Mouse (Mus musculus): Measurements from ENCODE around the gene Tex14. TPM values are rescaled to one million over a fixed set of nuclear protein-coding genes. Genes with fewer than 3 reads are reported as not detected.
A peak's percentile ranks its signal among the peaks of the same experiment; 100 is the strongest.

The Tex14 gene
- total and polyA plus RNA-seq, 2 experiments from 2014 or later = 0.73 to 3.4 TPM

DNA sequence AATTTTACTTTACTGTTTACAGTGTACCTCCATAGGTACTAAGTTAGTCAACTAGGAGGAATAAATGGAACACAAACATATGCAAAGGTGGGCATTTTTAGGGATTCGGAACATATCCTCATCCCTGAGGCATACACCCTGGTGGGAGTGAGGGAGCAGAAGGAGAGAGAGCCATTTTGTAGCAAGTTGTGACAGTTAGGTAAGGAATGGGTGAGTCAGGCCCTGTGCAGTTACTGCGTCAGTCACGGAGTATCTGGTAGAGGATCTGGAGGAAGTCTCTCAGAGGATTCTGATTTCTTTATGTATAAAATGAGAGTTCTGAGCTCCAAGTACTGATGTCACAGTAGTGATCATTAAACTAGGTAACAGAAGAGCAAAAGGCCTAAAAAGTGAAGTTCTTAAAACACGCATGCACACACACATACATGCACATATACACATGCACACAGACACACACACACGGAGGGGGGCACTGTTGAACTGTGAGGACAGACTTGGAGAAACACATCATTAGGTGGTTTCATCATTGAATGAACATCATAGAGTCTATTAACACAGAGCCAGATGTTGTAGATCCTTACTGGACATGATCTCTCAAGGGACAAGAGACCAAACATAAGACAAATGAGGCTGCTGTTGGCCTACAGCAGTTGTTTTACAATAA is 182.5 kb downstream of the Tex14 start:
- 92% methylated on average over 5 of the region's 5 CpGs for WGBS

DNA sequence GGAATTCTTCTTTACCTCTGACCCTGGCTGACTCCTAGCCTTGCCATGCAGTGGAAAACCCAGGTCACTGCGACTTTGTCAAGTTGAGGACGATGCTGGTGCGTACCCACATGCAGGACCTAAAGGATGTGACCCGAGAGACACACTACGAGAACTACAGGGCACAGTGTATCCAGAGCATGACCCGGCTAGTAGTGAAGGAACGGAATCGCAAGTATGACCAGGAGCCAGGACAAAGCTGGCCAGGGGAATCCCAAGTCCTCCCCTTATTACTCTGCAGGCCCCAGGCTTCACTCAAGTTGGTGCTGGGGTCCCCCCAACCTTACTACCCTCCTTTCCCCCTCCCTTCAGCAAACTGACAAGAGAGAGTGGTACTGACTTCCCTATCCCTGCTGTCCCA is 184.7 kb downstream of the Tex14 start:
- DNase-seq (ENCODE audit: low spot score) (no peak), ATAC-seq (no peak)
- Histone ChIP-seq H3K9ac (replicated peaks; ENCODE audit: low read length) (peak overlapping the region; percentile 82; the same call in 1 of the 2 replicates), H3K4me1 (ENCODE audit: insufficient read depth, low read length) (peaks cover 17% of the 10 kb centered on the region), H3K4me3 (ENCODE audit: low read length) (no peak overlapping the region), H3K27me3 (ENCODE audit: insufficient read depth, low read length) (no peaks in the 10 kb centered on the region), H3K4me2 (ENCODE audit: low read depth, low read length) (no peak overlapping the region), H3K27ac (no peak overlapping the region), H3K9me3 (ENCODE audit: low read length) (no peaks in the 10 kb centered on the region), H3K36me3 (ENCODE audit: insufficient read depth, low read length) (no peaks in the 10 kb centered on the region)
- 86% methylated on average over 8 of the region's 8 CpGs for WGBS
- no peak for TF ChIP-seq CTCF (IDR thresholded peaks at IDR 0.05; ENCODE audit: low read depth)

More for the DNA sequence above, 182.5 kb downstream of the Tex14 start:
- Histone ChIP-seq H3K4me1 (ENCODE audit: insufficient read depth, low read length) (peaks cover 11% of the 10 kb centered on the region), H3K27ac (no peak overlapping the region), H3K9ac (replicated peaks; ENCODE audit: low read length) (no peak overlapping the region), H3K4me2 (ENCODE audit: low read depth, low read length) (no peak overlapping the region), H3K27me3 (ENCODE audit: insufficient read depth, low read length) (no peaks in the 10 kb centered on the region), H3K9me3 (ENCODE audit: low read length) (no peaks in the 10 kb centered on the region), H3K4me3 (ENCODE audit: low read length) (no peak overlapping the region), H3K36me3 (ENCODE audit: insufficient read depth, low read length) (no peaks in the 10 kb centered on the region)
- ATAC-seq (no peak), DNase-seq (ENCODE audit: low spot score) (no peak)
- no peak for TF ChIP-seq CTCF (IDR thresholded peaks at IDR 0.05; ENCODE audit: low read depth)

DNA sequence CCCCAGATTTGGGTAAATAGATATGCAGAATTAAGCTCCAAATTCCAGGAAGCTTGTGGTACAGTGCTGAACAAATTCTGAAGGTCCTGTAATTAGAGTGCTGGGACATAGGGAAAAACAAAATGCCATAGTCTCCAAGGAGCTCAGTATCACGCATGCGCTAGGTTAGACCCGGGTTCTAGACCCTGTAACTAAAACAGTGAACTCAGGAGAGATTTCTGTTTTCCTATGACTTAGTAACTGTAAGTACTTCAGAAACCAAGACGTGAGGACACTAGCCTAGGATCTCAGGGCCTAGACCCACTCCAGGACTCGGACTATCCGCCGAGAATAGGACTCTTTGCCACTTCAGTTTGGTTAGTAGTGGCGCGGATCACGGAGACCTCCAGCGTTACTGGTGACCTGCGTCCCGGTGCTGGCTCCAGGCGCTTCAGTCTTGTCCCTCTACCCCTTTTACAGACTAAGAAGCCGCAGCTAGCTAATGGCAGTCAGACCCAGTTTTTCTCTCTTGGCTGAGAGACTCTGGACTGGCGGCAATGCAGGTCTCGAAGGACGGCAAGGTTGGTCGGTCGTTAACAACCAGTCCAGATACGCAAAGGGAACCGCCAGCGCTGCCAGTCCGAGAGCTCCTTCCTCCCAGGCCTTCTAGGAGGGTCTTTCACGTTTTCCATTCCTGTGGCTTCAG is 186.1 kb downstream of the Tex14 start:
- ATAC-seq = no peak
- H3K9ac ChIP-seq (replicated peaks; ENCODE audit: low read length) = peak overlapping the region; percentile 82
- DNase-seq (ENCODE audit: low spot score) = peak; percentile 27
- no peaks in the 10 kb centered on the region for H3K27me3 ChIP-seq (ENCODE audit: insufficient read depth, low read length)
- H3K4me1 ChIP-seq (ENCODE audit: insufficient read depth, low read length) = peaks cover 24% of the 10 kb centered on the region
- 3% methylated on average over 25 of the region's 25 CpGs for WGBS
- no peak for TF ChIP-seq CTCF (IDR thresholded peaks at IDR 0.05; ENCODE audit: low read depth)
- H3K4me3 ChIP-seq (ENCODE audit: low read length) = peak overlapping the region; percentile 70
- H3K36me3 ChIP-seq (ENCODE audit: insufficient read depth, low read length) = no peaks in the 10 kb centered on the region
- no peaks in the 10 kb centered on the region for H3K9me3 ChIP-seq (ENCODE audit: low read length)
- H3K4me2 ChIP-seq (ENCODE audit: low read depth, low read length) = peak overlapping the region; percentile 93
- peak overlapping the region; percentile 93 for H3K27ac ChIP-seq

DNA sequence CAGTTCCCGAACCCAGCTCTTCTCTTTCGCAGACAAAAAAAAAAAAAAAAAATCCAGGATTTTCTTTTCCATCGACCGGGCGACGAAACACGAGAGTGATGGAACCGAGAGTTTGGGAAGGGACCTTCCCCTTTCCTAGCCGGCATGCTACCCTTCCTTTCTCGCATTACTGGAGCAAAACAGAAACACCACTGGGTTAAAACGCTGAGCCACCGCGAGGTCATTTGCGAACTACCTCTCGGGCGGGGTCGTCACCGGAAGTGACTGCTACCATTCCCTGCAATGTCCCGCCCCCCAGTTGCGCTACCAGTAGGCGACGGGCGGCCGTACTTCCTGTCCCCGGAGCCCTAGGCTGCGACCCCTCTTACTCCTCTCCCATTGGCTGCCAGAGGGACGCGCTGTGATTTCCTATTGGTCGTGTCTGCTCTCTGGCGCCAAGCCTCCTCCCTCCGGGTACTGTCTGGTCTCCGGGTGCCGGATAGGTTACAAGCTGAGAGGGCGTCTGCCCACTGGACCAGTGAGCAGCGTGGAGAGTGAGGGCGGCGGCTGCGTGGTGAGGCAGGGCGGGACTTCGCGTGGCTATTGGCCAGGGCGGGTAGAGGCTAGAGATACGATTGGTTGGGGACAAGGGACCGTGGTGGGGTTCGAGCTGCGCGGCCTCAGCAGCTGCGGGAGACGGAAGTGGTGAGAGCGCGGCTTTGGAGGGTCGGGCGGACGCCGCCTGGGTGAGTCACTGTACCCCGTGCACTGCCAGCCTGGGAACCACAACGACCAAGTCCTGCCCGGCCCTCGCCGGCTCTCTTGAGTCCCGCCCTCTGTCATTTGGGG is 186.9 kb downstream of the Tex14 start, which contains the start of gene Mtmr4:
Mtmr4 (plus strand) TSS at position 637 of the 828 bp plus-strand sequence.
- peaks cover 26% of the 10 kb centered on the region for H3K4me1 ChIP-seq (ENCODE audit: insufficient read depth, low read length)

GRCm38 (mm10) chr11:87592354-87592695 is 187.5 kb downstream of the Tex14 start:
- Histone ChIP-seq H3K4me2 (ENCODE audit: low read depth, low read length) (peak overlapping the region; percentile 72), H3K9me3 (ENCODE audit: low read length) (no peaks in the 10 kb centered on the region), H3K27me3 (ENCODE audit: insufficient read depth, low read length) (no peaks in the 10 kb centered on the region), H3K27ac (peak overlapping the region; percentile 92), H3K4me1 (ENCODE audit: insufficient read depth, low read length) (peaks cover 32% of the 10 kb centered on the region), H3K36me3 (ENCODE audit: insufficient read depth, low read length) (peaks cover 3% of the 10 kb centered on the region; the same call in 1 of the 2 replicates), H3K9ac (replicated peaks; ENCODE audit: low read length) (peak overlapping the region; percentile 65), H3K4me3 (ENCODE audit: low read length) (peak overlapping the region; percentile 70)
- no peak; the same call in 1 of the 2 replicates for TF ChIP-seq CTCF (IDR thresholded peaks at IDR 0.05; ENCODE audit: low read depth)
- ATAC-seq (no peak), DNase-seq (ENCODE audit: low spot score) (no peak)
- WGBS = 0% methylated on average over 15 of the region's 15 CpGs

More for the DNA sequence above, 186.9 kb downstream of the Tex14 start, which contains the start of gene Mtmr4:
- peak; percentile 33 for TF ChIP-seq CTCF (IDR thresholded peaks at IDR 0.05; ENCODE audit: low read depth)
- Histone ChIP-seq H3K27ac (peak within 1 kb of the TSS; percentile 93), H3K4me2 (ENCODE audit: low read depth, low read length) (peak within 1 kb of the TSS; percentile 93), H3K27me3 (ENCODE audit: insufficient read depth, low read length) (no peaks in the 10 kb centered on the region), H3K9me3 (ENCODE audit: low read length) (no peaks in the 10 kb centered on the region), H3K36me3 (ENCODE audit: insufficient read depth, low read length) (no peaks in the 10 kb centered on the region), H3K9ac (replicated peaks; ENCODE audit: low read length) (peak within 1 kb of the TSS; percentile 82), H3K4me3 (ENCODE audit: low read length) (peak within 1 kb of the TSS; percentile 70)
- under 1% methylated on average over 56 of the region's 61 CpGs for WGBS
- DNase-seq (ENCODE audit: low spot score) (peak; percentile 99), ATAC-seq (peak; percentile 98)

Measured in hindbrain, postnatal 0 days (tissue).